Mouse (Mus musculus): Measurements from ENCODE around the gene Map2k4. TPM values are rescaled to one million over a fixed set of nuclear protein-coding genes. Genes with fewer than 3 reads are reported as not detected.
A peak's percentile ranks its signal among the peaks of the same experiment; 100 is the strongest.

Map2k4 gene
- total RNA-seq (2021): 10 to 100 TPM; 44.8 to 50.4 TPM
- long read RNA-seq, experiment 1, transcript Map2k4-201 (11 exons, 3,695 nt): major isoform, 13 of 15 reads
- long read RNA-seq, experiment 1, partial matches to known transcripts: 0 of 15 reads
- long read RNA-seq, experiment 1, other reads (novel, unspliced or antisense): 2 of 15 reads
- long read RNA-seq, experiment 2, partial matches to known transcripts: 1 of 7 reads
- long read RNA-seq, experiment 2, other reads (novel, unspliced or antisense): 3 of 7 reads

DNA sequence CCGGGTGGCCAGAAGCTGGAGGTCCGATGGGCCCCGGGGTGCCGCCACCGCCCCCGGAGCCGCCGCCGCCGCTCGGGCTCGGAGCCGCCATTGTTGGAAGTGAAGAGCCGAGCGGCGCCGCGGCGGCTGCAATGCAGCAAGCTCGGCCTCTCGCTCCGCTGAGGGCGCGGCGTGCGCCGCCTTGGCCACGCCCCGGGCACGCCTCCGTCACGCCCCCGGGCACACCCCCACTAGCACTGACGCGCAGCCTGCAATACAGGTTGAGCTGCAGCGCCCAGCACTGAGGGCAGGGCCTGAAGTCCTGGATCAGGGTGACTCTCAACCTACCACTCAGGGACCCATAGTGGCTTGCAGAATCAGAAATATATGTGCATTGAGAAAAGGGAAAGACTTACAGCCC, at the start of gene Map2k4:
Gene Map2k4 (minus strand): TSS at position 144 of the 400 bp plus-strand sequence.
- DNase-seq: peak; percentile 96 to 97

DNA sequence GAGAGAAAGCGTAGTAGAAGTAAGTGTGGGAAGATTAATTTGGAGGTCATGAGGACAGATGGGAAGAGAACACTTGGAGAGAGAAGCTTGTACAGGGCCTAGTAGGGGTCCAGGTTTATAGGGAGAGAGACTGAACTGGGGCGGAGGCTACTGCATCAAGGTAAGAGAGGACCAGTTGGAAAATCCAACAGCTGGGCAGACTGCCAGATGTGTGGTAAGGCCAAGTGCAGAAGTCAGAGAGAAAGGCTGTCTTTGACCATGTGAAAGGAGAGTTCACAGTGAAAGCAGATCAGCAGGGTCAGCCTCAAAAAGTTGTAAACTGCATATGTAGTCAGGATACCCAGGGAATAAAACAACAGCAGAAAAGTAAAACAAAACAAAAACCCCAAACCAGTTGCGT, 36.5 kb upstream of the Map2k4 start:
- peak; percentile 3 to 5 for DNase-seq

DNA sequence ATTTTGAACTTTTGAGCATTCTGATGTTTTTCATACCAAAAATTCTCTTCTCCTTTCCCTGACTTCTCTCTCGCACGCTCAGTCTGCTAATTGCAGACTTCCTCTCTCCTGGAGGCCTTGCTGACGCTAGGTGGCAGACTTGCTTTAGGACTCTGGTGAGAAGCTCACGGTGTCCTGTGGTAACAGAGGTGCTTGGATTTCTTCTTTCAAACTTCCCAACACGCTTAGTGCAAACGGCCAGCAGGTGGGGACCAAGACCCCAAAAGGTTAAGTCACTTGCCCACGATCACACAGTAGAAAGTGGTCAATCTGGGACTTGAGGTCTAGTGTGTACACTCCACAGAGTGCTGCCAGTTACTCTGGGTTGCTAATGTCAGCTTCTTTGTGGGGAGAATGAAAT, 32.8 kb upstream of the Map2k4 start:
- DNase-seq: peak; percentile 55 to 68

DNA sequence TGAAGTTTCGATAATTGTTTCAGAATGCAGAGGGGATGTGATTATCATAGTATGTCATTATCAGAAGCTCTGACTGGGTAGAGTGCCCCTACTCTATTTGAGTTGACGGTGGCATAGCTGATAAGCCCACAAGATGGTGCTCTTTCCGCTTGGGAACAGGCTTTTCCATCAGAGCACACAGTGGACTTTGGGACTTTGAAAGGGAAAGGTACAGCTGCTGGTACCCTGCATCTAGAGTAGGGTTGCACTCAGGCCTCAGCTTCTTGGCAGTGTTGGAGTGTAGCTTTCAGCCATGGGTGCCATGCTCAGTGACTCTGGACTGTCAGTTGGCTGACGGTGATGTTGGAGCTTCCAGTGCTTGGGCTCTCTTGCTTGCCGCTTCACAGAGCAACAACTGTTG, 32.2 kb upstream of the Map2k4 start:
- DNase-seq: peak in 1 of 2 experiments; percentile 1

DNA sequence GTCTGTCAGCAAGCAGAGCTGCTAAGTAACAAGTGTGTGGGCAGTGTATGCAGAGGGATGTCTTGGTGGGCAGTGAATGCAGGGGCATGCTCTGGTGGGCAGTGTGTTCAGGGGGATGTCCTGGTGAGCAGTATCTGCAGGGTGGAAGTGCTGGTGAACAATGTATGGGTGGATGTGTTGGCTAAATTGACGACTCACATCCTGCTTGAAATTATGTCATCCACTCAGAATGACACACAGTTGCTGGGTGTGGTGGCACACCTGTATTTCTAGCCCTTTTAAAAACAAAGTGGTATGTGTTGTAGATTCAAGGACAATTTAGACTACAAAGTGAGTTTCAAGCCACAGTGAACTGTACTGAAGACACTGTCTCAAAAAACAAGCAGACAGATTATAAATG, 30.1 kb upstream of the Map2k4 start:
- DNase-seq: no peak

DNA sequence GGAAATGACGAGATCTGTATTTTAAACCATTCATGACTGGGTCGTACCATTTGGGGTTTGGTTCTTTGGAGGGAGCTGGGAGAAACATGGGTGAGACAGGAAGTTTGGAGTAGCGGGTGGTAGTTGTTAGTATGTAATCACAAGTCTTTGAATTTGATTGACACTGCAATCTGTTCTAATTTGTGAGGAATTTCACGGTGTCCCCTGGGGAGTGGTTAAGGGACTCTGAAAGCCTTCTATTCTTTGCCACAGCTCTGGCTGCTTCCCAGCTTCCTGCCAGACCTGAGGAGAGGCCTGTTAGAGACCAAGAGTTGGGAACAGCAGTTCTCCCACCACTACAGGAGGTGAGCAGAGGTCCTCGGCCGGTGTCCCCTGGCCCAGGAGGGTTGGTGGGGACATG, 28.1 kb upstream of the Map2k4 start:
- DNase-seq: no peak

DNA sequence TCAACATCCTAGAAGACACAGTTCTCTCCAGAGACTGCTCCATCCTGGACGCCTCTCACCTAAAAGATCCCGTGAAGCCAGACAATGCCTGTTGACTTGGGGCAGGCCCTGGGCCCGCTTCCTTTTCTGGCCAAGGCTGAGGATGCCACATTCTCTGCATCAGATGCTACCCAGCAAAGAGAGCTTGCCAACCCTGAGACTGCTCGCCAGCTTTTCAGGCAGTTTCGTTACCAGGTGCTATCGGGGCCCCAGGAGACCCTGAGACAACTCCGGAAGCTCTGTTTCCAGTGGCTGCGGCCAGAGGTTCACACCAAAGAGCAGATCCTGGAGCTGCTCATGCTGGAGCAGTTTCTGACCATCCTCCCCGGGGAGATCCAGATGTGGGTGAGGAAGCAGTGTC, 26.3 kb upstream of the Map2k4 start:
- DNase-seq: no peak

DNA sequence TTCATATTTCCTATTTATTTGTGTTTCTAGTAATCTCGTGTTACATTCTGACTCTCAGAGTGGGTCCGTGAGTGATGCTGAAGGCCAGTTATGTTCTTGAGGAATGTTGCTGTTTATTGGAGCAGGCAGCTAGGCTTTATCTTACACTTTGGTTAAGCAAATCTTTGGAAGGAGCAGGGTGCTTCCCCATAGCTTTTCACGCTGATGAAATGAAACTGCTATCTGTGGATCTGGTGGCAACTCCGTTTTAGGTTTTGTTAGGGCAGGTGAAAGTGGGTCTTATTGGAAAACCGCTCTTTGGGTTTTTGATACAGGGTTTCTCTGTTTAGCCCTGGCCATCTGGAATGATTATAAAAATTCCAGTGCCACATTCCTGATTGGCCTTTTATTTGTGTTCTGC, 24.0 kb upstream of the Map2k4 start:
- no peak for DNase-seq

DNA sequence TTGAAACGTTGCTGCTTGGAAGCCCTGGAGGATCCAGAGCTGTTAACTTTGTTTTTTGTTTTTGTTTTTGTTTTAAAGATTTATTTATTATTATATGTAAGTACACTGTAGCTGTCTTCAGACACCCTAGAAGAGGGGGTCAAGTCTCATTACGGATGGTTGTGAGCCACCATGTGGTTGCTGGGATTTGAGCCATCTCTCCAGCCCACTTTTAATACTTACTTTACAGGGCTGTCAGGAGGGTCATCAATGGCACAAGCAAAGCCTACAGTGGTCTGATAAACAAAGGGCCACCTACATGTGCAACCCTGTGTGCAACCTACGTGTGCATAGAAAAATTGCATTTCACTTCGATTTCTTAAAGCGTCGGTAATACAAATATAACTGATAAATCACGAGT, 19.5 kb upstream of the Map2k4 start:
- DNase-seq: no peak

DNA sequence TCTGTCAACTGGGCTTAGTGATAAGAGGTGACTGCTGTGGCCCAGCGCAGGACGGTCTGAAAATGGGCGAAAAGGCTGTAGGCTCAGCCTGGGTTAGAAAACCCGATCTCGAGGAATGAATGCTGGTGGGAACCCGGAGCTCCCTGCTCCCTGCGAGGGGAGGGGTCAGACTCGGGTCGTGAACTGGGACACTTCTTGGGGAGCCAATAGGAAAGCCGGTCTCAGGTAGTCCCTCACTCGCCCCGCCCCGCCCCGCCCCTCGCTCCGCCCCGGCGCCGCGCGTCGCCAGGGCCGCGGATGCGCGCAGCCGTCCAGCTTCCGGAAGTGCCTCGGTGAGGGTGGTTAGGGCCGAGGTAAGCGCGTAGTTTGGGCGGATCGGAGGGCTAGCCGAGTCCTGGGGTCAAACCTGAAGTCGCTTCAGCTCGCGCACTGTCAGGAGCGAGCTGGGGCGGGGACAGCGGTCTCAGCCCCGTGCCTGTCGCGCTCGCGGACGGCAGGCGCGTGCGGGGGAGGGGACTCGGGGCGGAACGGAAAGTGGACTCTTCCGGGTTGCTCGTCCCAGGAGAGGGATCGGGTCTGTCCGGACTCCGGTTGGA, 18.9 kb upstream of the Map2k4 start, which contains the start of gene Zkscan6:
Gene Zkscan6 (plus strand): TSS at position 267 of the 596 bp plus-strand sequence.
- peak; percentile 89 to 93 for DNase-seq

DNA sequence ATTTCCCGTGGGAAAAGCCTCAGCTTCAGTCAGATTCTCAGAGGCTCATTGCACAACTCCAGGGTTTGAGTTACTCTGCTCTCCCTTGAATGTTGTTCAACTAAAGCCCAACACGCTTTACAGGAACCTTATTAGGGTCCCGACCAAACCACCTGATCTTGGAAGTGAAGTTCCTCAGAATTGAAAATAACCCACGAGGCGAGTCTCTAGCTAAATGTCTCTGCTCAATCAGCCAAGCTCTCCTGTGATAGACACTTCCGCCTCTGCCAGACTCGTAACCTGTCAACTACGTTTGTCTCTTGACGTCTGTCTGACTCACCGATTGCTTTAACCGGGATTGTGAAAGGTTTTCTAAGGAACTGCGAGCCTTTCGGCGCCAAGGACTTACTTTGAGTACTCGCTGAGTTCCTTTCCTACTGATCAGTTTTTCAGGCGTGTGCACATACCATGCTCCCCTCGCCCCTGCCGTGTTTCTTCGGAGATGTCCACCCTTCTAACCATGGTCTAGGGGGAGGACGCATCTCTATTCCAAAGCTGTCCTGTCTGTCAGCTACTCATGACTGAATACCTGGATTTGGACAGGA, 18.3 kb upstream of the Map2k4 start:
- peak; percentile 64 to 68 for DNase-seq

DNA sequence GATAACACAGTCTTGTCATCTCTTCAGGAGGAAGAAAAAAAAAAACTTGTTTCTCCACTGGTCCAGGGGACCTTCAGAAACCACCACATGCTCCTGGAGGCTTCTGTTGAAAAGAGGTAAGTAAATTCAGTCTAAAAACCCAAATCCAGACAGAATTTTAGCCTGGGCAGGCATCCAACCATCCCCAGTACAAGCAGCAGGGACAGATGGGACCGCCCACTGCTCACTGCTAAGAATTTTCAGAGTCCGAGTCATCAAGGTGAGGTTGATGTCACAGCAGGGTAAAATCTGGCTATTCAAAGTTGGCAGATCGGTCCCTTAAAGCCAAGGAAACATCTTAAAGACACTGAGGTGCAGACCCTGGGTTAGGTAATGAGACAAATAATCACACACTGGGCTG, 13.8 kb upstream of the Map2k4 start:
- DNase-seq: no peak

DNA sequence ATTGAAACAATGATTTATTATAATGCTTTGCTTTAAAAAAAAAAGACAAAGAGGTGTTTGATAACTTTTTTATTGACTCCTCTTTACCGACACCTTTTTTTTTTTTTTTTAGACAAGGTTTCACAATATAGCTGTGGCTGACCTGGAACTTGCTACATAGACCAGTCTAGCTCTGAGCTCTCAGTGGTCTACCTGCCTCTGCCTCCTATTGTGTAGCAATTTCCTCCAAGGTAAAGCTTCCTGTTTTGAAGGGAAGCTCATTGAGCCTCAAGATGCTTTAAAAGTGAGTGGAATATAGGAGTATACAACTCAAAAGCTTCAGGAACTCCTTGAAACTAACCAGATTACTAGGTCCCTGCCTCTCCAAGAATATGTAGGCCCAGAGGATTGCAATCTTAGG, 7.8 kb upstream of the Map2k4 start:
- no peak for DNase-seq

DNA sequence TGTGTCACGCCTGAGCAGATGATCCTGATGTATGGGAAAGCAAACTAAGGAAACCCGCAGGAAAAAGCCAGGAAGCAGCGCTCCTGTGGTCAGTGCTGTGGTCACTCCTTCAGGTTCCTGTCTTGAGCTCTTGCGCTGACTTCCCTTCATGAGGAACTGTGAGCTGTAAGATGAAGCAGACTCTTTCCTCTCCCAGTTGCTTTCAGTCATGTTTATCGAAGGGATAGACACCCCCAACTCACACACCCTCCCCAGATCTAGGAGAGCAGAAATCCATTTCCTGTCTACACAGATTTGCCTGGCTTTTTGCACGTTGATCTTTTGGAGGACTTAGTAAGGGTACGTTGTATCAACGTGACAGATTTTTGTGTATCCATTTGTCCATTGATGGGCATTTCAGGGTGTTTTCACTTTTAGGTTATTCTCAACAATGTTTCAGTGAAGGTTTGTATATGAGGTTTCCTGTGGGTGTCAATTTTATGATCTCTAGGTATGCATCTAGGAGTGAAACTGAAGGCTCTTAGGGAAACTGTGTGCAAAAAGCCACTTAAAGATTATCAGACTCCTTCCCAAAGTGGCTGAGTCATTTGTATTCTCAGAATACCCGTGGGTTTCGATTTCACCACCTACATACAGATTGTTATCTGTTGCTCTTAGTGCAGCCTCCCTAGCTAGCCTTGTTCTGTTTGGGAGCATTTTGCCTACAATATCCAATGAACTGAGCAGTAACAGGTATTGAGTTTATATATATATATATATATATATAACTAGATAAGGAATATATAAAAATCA, 6.5 kb upstream of the Map2k4 start:
- DNase-seq: no peak

DNA sequence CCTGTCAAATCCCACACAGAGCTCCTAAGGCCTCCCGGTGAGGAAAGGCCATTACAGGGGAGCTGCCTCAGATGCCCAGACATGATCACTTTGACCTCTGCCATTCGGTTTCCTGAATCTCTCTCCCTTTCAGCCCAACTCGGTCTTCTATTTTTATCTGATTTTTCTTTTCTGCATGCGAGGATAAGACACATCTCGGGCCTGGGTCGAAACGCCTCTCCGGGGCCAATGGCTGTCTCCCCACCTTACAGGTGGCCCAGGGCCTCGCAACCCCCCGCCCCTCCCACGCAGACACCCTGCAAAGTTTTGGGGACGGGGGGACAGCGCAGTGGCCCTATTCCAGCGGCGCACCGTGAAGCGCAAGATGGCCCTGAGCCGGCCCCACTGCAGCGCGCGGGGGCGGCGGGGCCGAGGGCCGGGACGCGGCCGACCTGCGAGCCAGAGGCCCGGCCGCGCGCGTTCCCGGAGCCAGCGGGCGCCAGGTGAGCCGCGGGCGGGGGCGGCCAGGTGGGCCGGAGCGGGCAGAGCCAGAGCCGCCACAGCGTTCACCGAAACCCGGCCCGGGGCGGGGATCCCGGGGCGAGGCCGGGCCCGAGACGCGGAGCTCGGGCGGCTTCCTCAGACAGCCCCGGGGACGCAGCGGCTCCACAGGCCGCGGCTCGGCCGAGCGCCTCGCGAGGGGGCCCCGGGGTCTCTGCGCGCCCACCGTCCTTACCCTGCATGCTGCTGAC, 511 bp downstream of the Map2k4 start:
- DNase-seq: peak; percentile 46 to 62

DNA sequence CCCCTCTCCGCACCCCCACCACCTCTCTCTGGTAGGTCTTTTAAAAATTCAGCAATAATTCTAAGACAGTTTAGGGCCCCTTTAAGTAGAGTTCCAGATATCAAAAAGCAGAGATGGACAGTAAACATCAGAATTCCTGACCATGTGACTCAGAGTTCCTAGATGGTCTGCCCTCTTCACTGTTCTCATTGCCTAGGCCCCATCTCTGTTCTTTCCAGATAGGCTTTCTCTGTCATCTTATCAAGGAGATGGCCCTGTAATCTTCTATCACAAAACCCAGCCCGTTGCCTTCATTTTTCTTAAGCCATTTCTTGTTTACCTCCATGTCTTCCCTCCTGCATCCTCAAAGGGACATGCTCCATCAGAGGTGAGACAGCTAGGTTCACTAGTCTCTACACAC, 1.9 kb downstream of the Map2k4 start:
- DNase-seq: no peak

DNA sequence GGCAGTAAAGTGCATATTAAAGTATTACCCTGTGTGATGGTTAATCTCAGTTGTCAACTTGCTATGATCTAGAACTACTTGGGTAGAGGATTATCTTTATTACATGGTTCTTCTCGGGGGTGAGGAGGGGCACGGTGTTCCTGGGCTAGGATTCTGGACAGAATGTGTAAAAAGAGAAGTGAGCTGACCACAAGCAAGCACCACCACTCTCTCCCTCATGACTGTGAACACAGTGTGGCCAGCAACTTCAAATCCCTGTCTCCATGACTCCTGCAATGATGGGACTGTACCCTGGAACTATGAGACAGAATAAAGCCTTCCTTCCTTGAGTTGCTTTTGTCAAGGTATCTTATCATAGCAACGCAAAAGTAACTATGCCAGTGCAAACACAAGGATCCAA, 6.5 kb downstream of the Map2k4 start:
- DNase-seq: no peak

DNA sequence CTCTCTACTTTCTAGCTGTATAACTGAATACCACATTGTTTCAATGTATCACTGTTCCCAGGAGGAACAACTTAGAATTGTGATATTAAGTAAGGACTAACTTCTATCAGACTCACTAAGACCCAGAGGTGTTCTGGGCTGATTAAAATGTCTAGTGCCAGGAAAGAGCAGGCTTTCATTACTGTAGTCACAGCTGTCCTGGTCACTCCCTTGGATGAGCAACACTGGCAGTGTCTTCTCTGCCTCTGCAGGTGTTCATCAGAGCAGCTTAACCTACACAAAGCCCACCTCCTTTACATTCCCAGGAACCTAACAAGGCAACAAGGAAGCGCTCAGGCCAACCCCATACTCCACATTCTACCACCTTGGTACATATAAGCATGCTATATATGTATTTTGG, 8.5 kb downstream of the Map2k4 start:
- no peak for DNase-seq

DNA sequence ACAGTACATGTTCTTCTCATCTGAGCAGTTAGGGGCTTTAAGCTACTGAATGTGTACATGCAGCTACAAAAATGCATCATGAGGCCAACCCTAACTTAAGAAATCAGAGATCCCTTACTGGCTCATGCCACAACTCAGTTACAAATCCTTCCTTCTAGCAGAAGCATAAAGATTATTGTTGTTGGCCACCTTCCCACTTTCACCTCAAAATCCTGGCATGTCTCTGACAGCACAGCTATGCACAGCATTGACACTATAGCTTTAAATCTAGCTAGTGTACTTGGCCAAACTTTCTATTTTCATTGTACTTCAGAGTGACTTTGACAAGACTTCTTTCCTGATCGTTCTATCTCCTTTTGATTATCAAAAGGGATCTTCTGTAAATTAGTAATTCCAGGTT, 9.0 kb downstream of the Map2k4 start:
- no peak for DNase-seq

DNA sequence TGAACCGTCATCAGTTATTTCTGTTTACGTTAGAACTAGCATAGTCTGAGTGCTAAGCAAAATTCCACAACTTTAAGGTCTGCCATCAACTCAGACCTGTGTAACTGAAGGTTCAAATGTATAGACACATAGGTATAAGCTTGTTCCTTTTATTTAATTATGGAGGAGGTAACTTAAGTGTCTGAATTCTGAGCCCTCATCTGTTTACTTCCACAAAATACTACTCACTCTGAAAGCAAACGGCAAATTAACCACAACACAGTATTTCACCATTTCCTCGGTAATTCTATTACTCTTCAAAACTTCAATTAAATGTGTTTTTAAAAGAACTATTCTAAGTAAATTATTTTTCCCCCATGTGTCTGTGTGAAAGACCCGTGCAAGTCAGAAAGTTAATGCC, 10.3 kb downstream of the Map2k4 start:
- DNase-seq: no peak

DNA sequence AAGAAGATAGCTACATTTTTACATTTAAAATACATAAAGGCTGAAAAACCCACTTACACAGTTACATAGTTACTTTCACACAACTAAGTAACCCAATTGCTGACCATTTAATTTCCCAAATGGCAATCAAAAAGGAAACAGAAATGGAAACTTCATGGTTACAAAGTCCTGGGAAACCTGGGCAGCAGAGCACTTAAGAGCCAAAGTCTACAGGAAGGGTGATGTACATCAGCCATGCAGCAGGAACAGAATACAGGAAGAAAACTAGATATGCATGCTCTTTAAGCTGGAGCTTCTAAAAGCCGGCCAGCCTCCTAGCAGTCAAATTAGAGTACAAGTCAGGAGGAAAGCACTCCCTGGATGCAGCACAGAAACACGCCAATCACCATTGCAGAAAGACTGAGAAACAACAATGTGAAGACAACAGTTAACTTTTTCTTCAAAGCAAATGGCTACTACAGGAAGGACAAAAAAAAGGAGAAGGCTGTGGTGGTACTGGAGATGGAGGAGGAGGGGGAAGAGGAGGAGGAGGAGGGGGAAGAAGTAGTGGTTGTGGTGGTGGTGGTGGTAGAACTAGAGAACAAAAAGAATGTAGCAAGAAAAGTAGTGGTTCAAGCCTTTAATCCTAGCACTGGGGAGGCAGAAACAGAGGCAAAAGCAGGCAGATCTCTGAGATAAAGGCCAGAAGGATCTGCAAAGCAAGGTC, 11.0 kb downstream of the Map2k4 start:
- DNase-seq: no peak
